Mouse (Mus musculus) cerebellum, adult 2 months (tissue): Measurements from ENCODE around the gene Cnnm2.

Experiments
- CTCF ChIP-seq: fragments of 200-500 bp; IDR thresholded peaks from 2 replicates; pipeline ENCODE4 v1.5.1; 2011; ENCODE audit warnings: low read depth, mild to moderate bottlenecking, control low read depth, low read length, moderate library complexity, borderline replicate concordance; ENCODE audit not compliant: insufficient read depth
- POLR2A ChIP-seq: fragments of 200-500 bp; IDR thresholded peaks from 2 replicates; pipeline ENCODE4 v1.6.1; 2011; ENCODE audit warnings: low read length, control low read depth, borderline replicate concordance; ENCODE audit not compliant: insufficient read depth

DNA sequence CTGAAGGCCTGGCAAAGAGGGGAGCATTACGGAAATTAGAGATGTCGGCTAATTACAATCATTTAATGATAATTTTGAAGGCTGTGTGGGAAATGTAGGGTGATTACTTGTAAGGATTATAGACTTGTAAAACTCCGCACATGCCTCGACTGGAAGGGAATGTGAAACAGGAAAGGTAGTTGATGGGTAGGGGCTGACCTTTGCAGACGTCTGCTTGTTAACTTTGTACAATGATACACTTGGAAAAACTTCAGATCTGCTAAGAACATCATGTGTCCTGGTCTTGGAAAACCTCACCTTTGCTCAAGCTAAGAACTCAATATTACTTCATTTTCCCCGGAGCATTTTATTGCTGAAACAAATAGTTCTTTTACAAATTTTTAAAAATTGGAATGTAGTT lies 10.4 kb downstream of the Cnnm2 start:
- TF ChIP-seq CTCF (no peak), POLR2A (no peak)
